Mouse (Mus musculus): ENCODE measurements around the gene Ctxn1. TPM values are rescaled to one million over a fixed set of nuclear protein-coding genes. Genes with fewer than 3 reads are reported as not detected.

Gene Ctxn1
- polyA plus RNA-seq, 1 experiment from 2014 or later: 257 TPM

GRCm38 (mm10) chr8:4226739-4227347 is 32.2 kb downstream of the Ctxn1 start, which contains the start of gene Lrrc8e:
Lrrc8e (plus strand) TSS chr8:4226827.
- Histone ChIP-seq H3K27ac (no peak within 1 kb of the TSS), H3K36me3 (no peaks in the 10 kb centered on the region), H3K4me2 (replicated peaks) (peak within 1 kb of the TSS; percentile 36), H3K4me1 (replicated peaks) (peaks cover 5% of the 10 kb centered on the region; the same call in 1 of the 2 replicates), H3K4me3 (replicated peaks) (0 out of 2 replicates have a peak within 1 kb of the TSS, but pooled peaks have one; percentile 8), H3K9ac (replicated peaks) (0 out of 2 replicates have a peak within 1 kb of the TSS, but pooled peaks have one; percentile 25), H3K9me3 (no peaks in the 10 kb centered on the region), H3K27me3 (peaks cover 25% of the 10 kb centered on the region)
- 4% methylated on average over 33 of the region's 33 CpGs for WGBS
- peak; percentile 55 for ATAC-seq

- Histone ChIP-seq H3K4me2 (replicated peaks) (peak overlapping the region; percentile 36; the same call in 1 of the 2 replicates), H3K27me3 (peaks cover 25% of the 10 kb centered on the region), H3K36me3 (no peaks in the 10 kb centered on the region), H3K27ac (no peak overlapping the region), H3K4me1 (replicated peaks) (peaks cover 5% of the 10 kb centered on the region; the same call in 1 of the 2 replicates), H3K9me3 (no peaks in the 10 kb centered on the region), H3K9ac (replicated peaks) (0 out of 2 replicates have a peak overlapping the region, but pooled peaks have one; percentile 25), H3K4me3 (replicated peaks) (no peak overlapping the region)
- peak; percentile 56; the same call in 1 of the 2 replicates for ATAC-seq
- 26% methylated on average over 4 of the region's 4 CpGs for WGBS
Measured at GRCm38 (mm10) chr8:4226323-4226722, 32.8 kb downstream of the Ctxn1 start.

- Histone ChIP-seq H3K9ac (replicated peaks) (no peak overlapping the region), H3K27ac (no peak overlapping the region), H3K4me3 (replicated peaks) (no peak overlapping the region), H3K36me3 (no peaks in the 10 kb centered on the region), H3K4me1 (replicated peaks) (peaks cover 5% of the 10 kb centered on the region; the same call in 1 of the 2 replicates), H3K9me3 (no peaks in the 10 kb centered on the region), H3K4me2 (replicated peaks) (no peak overlapping the region), H3K27me3 (peaks cover 14% of the 10 kb centered on the region)
- ATAC-seq: no peak
Measured at GRCm38 (mm10) chr8:4222059-4222458, 37.0 kb downstream of the Ctxn1 start.

GRCm38 (mm10) chr8:4219617-4220016 is 39.5 kb downstream of the Ctxn1 start:
- no peak overlapping the region for H3K9ac ChIP-seq (replicated peaks)
- peaks cover 15% of the 10 kb centered on the region for H3K4me1 ChIP-seq (replicated peaks)
- ATAC-seq: no peak
- H3K4me3 ChIP-seq (replicated peaks): no peak overlapping the region
- no peak overlapping the region for H3K4me2 ChIP-seq (replicated peaks)
- no peak overlapping the region for H3K27ac ChIP-seq
- H3K9me3 ChIP-seq: no peaks in the 10 kb centered on the region
- WGBS: 95% methylated on average over 3 of the region's 3 CpGs
- 0 out of 2 replicates have a peak, but pooled peaks cover 7% of the 10 kb centered on the region for H3K36me3 ChIP-seq
- H3K27me3 ChIP-seq: no peaks in the 10 kb centered on the region

GRCm38 (mm10) chr8:4216791-4217621 is 42.1 kb downstream of the Ctxn1 start, which contains the start of gene Prr36:
Prr36 (minus strand) TSS chr8:4217459.
- peak; percentile 95 for ATAC-seq
- peaks cover 35% of the 10 kb centered on the region for H3K4me1 ChIP-seq (replicated peaks)
- no peaks in the 10 kb centered on the region for H3K27me3 ChIP-seq
- peak within 1 kb of the TSS; percentile 64 for H3K4me3 ChIP-seq (replicated peaks)
- H3K27ac ChIP-seq: peak within 1 kb of the TSS; percentile 97
- H3K9ac ChIP-seq (replicated peaks): peak within 1 kb of the TSS; percentile 90
- H3K4me2 ChIP-seq (replicated peaks): peak within 1 kb of the TSS; percentile 93
- 1% methylated on average over 44 of the region's 44 CpGs for WGBS
- H3K9me3 ChIP-seq: no peaks in the 10 kb centered on the region
- H3K36me3 ChIP-seq: 0 out of 2 replicates have a peak, but pooled peaks cover 13% of the 10 kb centered on the region

- H3K27ac ChIP-seq: peak overlapping the region; percentile 97
- peak overlapping the region; percentile 93 for H3K4me2 ChIP-seq (replicated peaks)
- 4% methylated on average over 18 of the region's 18 CpGs for WGBS
- no peaks in the 10 kb centered on the region for H3K27me3 ChIP-seq
- peak overlapping the region; percentile 90 for H3K9ac ChIP-seq (replicated peaks)
- ATAC-seq: no peak
- H3K9me3 ChIP-seq: no peaks in the 10 kb centered on the region
- H3K4me3 ChIP-seq (replicated peaks): peak overlapping the region; percentile 64
- peaks cover 39% of the 10 kb centered on the region for H3K4me1 ChIP-seq (replicated peaks)
- H3K36me3 ChIP-seq: 0 out of 2 replicates have a peak, but pooled peaks cover 13% of the 10 kb centered on the region
Measured at GRCm38 (mm10) chr8:4216296-4216695, 42.8 kb downstream of the Ctxn1 start.

- Histone ChIP-seq H3K36me3 (peaks cover 30% of the 10 kb centered on the region), H3K4me2 (replicated peaks) (peak overlapping the region; percentile 93), H3K9me3 (no peaks in the 10 kb centered on the region), H3K9ac (replicated peaks) (peak overlapping the region; percentile 72; the same call in 1 of the 2 replicates), H3K27ac (peak overlapping the region; percentile 62; the same call in 1 of the 2 replicates), H3K4me1 (replicated peaks) (peaks cover 53% of the 10 kb centered on the region), H3K4me3 (replicated peaks) (peak overlapping the region; percentile 64), H3K27me3 (no peaks in the 10 kb centered on the region)
- WGBS: 12% methylated on average over 33 of the region's 33 CpGs
- ATAC-seq: 0 out of 2 replicates have a peak, but pooled peaks have one; percentile 5
Measured at GRCm38 (mm10) chr8:4214006-4214980, 44.8 kb downstream of the Ctxn1 start.

- Histone ChIP-seq H3K4me3 (replicated peaks) (peak overlapping the region; percentile 64), H3K27ac (peak overlapping the region; percentile 62), H3K9me3 (no peaks in the 10 kb centered on the region), H3K36me3 (peaks cover 39% of the 10 kb centered on the region), H3K4me2 (replicated peaks) (peak overlapping the region; percentile 93), H3K4me1 (replicated peaks) (peaks cover 55% of the 10 kb centered on the region), H3K9ac (replicated peaks) (peak overlapping the region; percentile 72), H3K27me3 (no peaks in the 10 kb centered on the region)
- WGBS: 5% methylated on average over 18 of the region's 18 CpGs
- ATAC-seq: peak; percentile 5; the same call in 1 of the 2 replicates
Measured at GRCm38 (mm10) chr8:4213210-4214005, 45.7 kb downstream of the Ctxn1 start.

GRCm38 (mm10) chr8:4212809-4213209 is 46.3 kb downstream of the Ctxn1 start:
- Histone ChIP-seq H3K4me1 (replicated peaks) (peaks cover 59% of the 10 kb centered on the region), H3K9ac (replicated peaks) (peak overlapping the region; percentile 72), H3K9me3 (no peaks in the 10 kb centered on the region), H3K27me3 (no peaks in the 10 kb centered on the region), H3K36me3 (peaks cover 45% of the 10 kb centered on the region), H3K27ac (peak overlapping the region; percentile 62), H3K4me2 (replicated peaks) (peak overlapping the region; percentile 93), H3K4me3 (replicated peaks) (peak overlapping the region; percentile 64)
- WGBS: 3% methylated on average over 25 of the region's 25 CpGs
- peak; percentile 2 for ATAC-seq

- Histone ChIP-seq H3K9me3 (no peaks in the 10 kb centered on the region), H3K4me3 (replicated peaks) (no peak overlapping the region), H3K27ac (no peak overlapping the region), H3K4me2 (replicated peaks) (no peak overlapping the region; the same call in 1 of the 2 replicates), H3K27me3 (peaks cover 13% of the 10 kb centered on the region), H3K9ac (replicated peaks) (no peak overlapping the region), H3K36me3 (peaks cover 62% of the 10 kb centered on the region), H3K4me1 (replicated peaks) (peaks cover 76% of the 10 kb centered on the region)
- 75% methylated on average over 6 of the region's 6 CpGs for WGBS
- ATAC-seq: no peak
Measured at GRCm38 (mm10) chr8:4211097-4211496, 48.0 kb downstream of the Ctxn1 start.
